Mouse (Mus musculus): ENCODE measurements around the gene Brinp2. TPM values are rescaled to one million over a fixed set of nuclear protein-coding genes. Genes with fewer than 3 reads are reported as not detected.

Brinp2 gene
- total RNA-seq, 2 experiments from 2014 or later: 0.38 to 1.1 TPM

DNA sequence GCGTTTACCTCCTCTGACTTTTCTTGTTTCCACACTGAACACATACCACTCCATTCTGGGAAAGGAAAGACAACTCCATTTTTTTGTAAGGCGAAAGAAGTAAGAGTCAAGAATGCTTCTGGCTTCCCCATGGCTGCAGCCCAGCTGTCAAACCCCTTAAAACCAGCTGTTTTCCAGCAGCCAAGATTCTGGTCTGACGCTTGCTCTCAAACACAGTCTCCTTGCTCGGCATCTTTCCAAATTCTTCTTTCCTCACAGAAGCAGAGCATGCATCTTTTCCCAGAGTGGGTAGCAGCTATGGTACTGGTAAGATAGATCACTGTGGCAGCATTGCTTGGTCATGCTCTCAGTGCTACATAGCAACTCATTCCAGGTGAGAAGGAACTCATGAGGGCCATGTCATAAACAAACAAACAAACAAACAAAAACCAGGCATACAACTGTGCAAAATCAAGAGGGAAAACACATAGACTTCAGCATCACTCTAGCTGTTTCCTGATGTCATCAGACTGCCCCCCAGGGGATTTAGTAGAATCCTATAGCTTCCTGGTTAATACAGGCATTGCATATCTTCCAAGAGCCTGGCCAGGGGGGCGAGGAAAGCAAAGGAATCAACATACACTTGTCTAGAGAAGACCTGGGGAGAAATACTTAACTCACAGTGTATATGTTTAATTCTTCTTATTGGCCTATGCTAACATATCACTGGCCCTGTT, 2.3 kb downstream of the Brinp2 start:
- TF ChIP-seq CTCF (IDR thresholded peaks at IDR 0.05): no peak
- intact Hi-C loops (cut with DNase I): no loop called here
- no peak for DNase-seq
- Histone ChIP-seq H3K4me3 (no peak overlapping the region), H3K27ac (no peak overlapping the region)

DNA sequence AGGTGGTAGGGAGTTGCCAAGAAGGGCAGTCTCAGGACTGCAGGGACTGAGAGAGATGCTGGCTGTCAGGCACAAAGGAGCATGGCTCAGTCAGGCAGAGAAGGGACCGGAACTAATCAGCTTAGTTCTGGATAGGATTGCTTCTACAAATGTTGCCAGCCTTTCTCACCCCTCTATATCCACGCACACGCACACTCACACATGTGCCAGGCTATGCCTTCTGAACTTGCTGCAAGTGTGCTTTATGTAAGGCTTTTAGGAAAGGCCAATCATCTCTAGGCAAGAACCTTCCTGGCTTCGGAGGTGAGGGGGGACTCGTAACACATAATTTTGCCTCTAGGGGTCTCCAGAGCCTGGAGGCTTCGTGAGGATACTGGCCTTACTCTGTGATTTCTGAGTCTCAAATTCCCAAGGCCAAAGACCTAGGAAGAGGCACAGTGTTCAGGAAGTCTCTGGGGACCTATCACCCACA, 12.8 kb downstream of the Brinp2 start:
- DNase-seq: no peak
- Histone ChIP-seq H3K27ac (no peak overlapping the region), H3K4me3 (no peak overlapping the region)
- intact Hi-C loops (cut with DNase I): no loop called here
- TF ChIP-seq CTCF (IDR thresholded peaks at IDR 0.05): no peak

DNA sequence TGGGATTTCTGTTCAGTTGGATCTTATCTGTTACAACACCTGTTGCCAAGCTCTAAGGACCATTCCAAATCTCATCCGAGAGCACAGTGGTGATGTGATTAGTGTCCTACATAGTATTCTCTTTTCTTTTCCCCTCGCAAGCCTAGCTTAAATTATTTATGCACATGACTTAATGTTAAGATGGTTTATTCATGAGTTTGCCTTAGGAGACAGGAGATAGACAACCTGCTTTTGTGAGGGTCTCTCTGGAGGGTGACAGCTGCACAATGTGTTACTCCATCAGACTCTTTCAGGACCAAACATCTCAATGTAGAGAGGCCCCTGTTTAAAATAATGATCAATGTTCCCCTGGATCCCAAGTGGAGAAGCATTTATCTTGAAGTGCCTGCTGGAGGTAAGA, 27.3 kb downstream of the Brinp2 start:
- no peak for DNase-seq
- Histone ChIP-seq H3K4me3 (no peak overlapping the region), H3K27ac (no peak overlapping the region)
- intact Hi-C loops (cut with DNase I): no loop called here
- TF ChIP-seq CTCF (IDR thresholded peaks at IDR 0.05): no peak

DNA sequence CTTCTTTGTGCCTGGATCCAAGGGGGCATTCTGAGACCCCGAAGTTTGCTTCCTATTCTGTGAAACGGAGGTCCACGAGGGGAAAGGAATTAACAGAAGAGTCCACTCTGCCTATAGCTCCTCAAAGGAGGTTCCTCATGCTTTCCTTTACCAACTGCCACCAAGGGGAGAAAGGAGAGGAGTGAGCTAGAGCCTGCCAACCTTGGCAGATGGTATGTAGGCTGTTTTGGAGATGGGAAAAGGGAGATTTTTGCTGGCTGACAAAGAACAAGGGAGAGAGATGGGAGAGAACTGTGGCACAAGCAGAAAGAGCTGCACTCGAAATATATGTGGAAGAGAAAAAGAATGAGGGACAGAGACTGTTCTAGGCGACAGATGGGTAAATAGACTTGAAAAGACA, 28.0 kb downstream of the Brinp2 start:
- intact Hi-C loops (cut with DNase I): no loop called here
- no peak for DNase-seq
- no peak for TF ChIP-seq CTCF (IDR thresholded peaks at IDR 0.05)
- Histone ChIP-seq H3K27ac (no peak overlapping the region), H3K4me3 (no peak overlapping the region)

DNA sequence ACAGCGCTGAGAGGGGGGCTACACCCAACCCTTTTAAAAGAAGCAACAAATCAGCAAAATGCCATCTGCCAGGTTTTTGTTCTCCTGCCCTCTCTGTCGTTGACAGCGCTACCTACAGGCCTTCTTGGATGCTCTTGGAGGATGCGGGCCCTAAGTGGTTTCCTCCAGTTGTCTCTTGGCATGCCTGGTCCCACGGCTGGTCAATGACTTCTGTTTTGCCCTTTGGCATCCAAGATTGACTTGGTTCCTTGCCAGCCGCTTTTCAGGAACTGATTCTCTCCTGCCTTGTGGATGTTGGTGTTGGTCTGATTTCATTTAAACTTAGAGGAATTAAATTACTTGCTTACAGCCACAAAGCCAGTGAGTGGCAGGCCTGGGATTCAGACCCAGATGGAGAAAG, 32.8 kb downstream of the Brinp2 start:
- no peak for TF ChIP-seq CTCF (IDR thresholded peaks at IDR 0.05)
- Histone ChIP-seq H3K4me3 (no peak overlapping the region), H3K27ac (no peak overlapping the region)
- DNase-seq: no peak
- intact Hi-C loops (cut with DNase I): no loop called here

DNA sequence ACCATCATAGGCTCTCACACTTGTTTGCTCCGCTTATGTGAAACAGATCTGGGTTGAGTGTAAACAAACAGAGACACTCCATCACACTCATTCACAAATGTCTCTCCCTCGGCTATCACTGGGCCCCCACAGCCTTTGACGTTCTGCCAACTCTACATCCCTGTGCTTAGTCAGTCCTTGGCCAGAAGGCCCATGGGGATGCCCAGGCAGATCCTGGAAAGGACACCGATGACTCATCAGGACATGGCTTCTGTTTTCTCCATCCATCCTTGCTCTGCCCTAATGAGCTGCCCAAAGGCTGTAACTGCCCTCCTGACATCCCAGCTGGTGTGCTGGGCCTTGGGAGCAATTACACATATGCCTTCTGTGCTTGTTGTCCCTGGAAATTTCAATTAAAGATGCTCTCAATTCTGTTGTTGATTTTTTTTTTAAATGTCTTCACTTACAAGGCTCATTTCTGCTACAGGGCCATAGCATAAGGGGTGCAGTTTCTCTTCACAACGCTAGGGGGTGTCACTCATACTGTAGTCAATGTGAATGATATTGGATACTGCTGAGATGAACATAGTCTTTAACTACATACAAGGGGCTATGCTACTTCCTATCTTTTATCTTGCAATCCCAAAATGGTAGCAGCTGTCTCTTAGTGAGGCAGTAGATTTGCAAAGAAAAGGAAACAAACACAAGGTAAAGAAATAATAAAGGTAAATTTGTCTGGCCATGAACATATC, 45.5 kb downstream of the Brinp2 start:
- Histone ChIP-seq H3K27ac (no peak overlapping the region), H3K4me3 (no peak overlapping the region)
- no peak for DNase-seq
- TF ChIP-seq CTCF (IDR thresholded peaks at IDR 0.05): 0 out of 2 replicates have a peak, but pooled peaks have one; percentile 1
- intact Hi-C loops (cut with DNase I): no loop called here

DNA sequence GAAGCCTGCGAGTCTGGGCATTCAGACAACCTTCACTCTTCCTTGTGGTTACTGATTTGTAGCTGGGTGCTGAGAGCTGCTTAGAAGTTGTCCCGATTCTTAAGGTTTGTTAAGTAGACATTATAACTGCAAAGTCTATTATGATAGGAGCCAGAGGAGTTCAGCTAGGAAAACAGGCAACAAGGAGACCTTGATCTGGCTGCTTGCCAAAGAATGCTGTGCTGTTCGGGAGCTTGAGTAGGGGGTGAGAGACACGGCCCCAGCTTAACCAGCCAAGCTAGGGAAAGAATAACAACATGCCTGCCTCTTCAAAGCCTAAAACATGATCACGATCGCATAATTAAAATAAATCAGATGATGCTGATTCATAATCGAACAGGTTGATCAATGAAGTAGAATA, 59.1 kb downstream of the Brinp2 start:
- Histone ChIP-seq H3K27ac (no peak overlapping the region), H3K4me3 (no peak overlapping the region)
- DNase-seq: no peak
- TF ChIP-seq CTCF (IDR thresholded peaks at IDR 0.05): no peak
- intact Hi-C loops (cut with DNase I): no loop called here

DNA sequence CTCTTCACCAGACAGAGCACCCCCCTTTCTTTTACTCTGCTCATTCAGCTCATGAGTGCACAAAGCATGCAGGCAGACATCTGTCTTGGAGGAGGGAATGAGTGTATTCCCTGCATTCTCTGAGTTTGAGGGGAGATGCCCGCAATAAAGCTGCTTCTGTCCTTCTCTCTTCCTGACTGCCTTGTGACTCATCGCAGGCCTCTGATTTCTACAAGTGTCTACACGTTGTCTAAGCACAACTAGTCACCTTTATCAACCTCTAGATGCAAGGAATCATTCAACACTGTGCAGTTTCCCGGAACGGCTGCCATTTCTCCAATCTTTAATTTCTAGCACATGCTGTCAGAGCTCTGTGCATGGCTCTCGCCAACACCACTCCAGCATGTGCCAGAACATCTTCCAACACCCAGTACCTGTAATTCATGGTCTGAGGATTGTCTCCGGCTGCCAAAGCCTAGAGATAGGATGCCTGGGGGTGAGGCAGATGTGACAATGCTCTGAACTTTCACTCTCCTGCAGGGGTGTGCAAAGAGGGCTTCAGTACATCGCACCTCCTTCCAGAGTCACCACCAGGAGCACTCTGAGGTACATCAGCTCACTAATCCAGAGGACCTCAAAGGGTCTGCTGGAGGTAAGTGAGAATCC, 59.7 kb downstream of the Brinp2 start:
- no peak for TF ChIP-seq CTCF (IDR thresholded peaks at IDR 0.05)
- intact Hi-C loops (cut with DNase I): no loop called here
- H3K4me3 ChIP-seq: no peak overlapping the region
- no peak overlapping the region for H3K27ac ChIP-seq
- no peak for DNase-seq

DNA sequence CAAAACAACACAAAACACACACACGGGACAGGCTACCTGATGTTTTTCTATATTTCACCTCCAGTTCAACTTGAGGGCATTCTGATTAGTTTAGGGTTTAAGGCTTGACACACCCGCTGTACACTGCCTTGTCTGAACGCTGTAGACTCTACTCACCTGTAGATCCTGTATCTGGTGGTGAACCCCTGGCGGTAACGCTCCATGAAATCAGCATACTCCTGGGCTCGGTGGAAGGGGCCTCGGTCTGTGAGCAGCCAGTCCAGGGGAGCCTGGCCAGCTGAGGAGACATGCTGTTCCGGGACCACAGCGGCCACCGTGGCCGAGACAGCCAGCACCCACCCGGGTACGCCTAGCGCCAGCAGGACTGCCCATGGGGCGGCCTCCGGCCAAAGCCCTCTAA, 60.9 kb downstream of the Brinp2 start:
- H3K27ac ChIP-seq: no peak overlapping the region
- no peak overlapping the region for H3K4me3 ChIP-seq
- DNase-seq: no peak
- intact Hi-C loops (cut with DNase I): no loop called here
- TF ChIP-seq CTCF (IDR thresholded peaks at IDR 0.05): no peak

DNA sequence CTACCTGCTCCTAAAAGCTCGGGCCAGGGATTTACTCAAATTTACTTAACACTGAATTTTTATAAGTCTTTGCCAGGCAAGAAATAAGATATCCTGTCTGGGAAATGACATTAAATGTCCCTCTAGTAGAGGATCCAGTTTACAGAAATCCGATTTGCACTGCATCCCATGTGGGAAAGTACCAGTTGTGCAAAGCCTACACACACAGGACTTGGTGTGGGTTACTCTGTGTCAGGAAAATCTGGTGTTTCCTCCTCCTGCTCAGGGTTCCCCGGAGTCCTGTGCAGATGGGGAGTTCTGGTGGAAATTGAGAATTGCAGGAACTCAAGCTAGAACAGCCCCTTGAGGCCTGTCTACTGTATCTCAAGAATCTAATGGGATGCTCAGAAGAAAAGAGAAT, 70.9 kb downstream of the Brinp2 start:
- no peak for TF ChIP-seq CTCF (IDR thresholded peaks at IDR 0.05)
- DNase-seq: no peak
- no peak overlapping the region for H3K27ac ChIP-seq
- H3K4me3 ChIP-seq: no peak overlapping the region
- intact Hi-C loops (cut with DNase I): no loop called here

DNA sequence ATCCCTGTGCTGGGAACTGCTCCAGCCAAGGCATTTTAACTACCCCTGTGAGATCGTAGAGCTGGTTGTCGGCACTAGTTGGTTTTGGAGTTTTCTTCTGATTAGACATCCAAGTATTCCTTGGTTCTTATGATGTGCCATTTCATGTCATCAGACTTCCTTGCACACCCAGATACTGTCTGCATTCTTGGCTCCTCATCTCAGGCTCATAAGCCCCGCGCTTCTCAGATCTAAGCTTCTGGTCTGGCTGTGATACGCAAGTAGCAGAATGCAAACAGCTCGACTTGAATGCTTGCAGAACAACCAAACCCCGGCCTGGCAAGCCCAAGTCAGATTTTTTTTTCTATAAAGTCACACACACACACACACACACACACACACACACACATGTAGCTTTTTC, 72.3 kb downstream of the Brinp2 start:
- no peak overlapping the region for H3K4me3 ChIP-seq
- DNase-seq: no peak
- H3K27ac ChIP-seq: no peak overlapping the region
- intact Hi-C loops (cut with DNase I): no loop called here
- TF ChIP-seq CTCF (IDR thresholded peaks at IDR 0.05): no peak

DNA sequence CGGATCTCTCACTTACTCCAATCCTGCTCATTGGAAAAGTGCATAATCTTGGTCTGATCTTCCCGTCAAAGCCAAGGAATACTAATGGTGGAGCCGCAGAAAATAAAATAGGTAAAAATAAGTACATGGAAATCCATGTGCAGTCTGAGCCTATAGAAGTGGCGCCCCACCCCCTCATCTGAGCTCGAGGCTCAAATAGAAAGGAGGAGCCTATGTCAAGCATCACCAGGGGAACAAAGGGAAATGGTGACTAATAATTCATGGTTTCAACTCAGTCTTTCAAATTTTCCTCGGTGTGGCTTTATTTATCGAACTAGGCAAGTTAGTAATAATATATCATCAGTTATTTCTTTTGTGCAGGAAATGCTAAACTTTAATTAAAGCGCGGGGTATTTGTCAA, 84.1 kb downstream of the Brinp2 start:
- TF ChIP-seq CTCF (IDR thresholded peaks at IDR 0.05): no peak
- intact Hi-C loops (cut with DNase I): no loop called here
- no peak overlapping the region for H3K27ac ChIP-seq
- no peak overlapping the region for H3K4me3 ChIP-seq
- no peak for DNase-seq

DNA sequence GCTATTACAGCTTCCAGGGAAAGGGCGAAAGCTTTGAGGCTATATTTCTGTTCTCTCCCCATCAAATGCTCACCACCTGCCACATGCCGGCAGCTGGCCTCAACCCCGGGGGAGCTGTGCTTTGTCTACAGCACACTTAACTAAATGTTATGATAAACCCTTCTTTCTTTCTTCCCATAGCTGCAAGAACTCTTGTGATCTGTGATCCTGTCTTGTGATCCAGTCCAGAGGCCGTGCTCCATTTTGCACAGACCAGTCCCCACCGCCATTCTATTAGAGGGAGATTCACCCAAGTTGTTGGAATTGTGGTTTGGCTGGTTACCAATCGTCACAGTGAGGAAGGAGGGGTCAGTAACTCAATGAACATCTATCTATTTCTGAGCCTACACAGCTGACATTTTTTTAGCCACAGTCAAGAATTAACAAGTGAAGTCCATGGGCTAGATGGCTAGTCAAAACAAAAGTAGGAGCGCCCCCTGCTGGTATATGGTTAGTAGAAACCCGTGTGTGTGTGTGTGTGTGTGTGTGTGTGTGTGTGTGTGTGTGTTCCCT, 89.0 kb downstream of the Brinp2 start:
- TF ChIP-seq CTCF (IDR thresholded peaks at IDR 0.05): no peak; the same call in 1 of the 2 replicates
- peak; percentile 22 for DNase-seq
- no peak overlapping the region for H3K27ac ChIP-seq
- no peak overlapping the region for H3K4me3 ChIP-seq
- intact Hi-C loops (cut with DNase I): no loop called here

Measured in gastrocnemius, adult 2 months (tissue).